Mouse (Mus musculus) kidney, adult 9 months (tissue): Measurements from ENCODE around the gene Cd300lb.

ENCODE experiments used
- DNase-seq: peaks from one replicate; pipeline ENCODE4 v3.0.0; 2022

Gene Cd300lb

GRCm38 (mm10) chr11:114880589-114880988 lies 53.6 kb downstream of the Cd300lb start:
- DNase-seq = no peak

GRCm38 (mm10) chr11:114880185-114880584 lies 54.0 kb downstream of the Cd300lb start:
- no peak for DNase-seq

- DNase-seq = no peak
These were observed 54.5 kb downstream of the Cd300lb start for GRCm38 (mm10) chr11:114879666-114880065.

GRCm38 (mm10) chr11:114877145-114877544 lies 57.0 kb downstream of the Cd300lb start:
- DNase-seq = peak; percentile 92

- no peak for DNase-seq
These were observed 57.6 kb downstream of the Cd300lb start for GRCm38 (mm10) chr11:114876621-114877020.

- peak; percentile 79 for DNase-seq
These were observed 58.0 kb downstream of the Cd300lb start for GRCm38 (mm10) chr11:114876176-114876575.

GRCm38 (mm10) chr11:114875301-114875801 lies 58.8 kb downstream of the Cd300lb start:
- peak; percentile 93 for DNase-seq

GRCm38 (mm10) chr11:114874226-114875145 lies 59.7 kb downstream of the Cd300lb start:
- peak; percentile 24 for DNase-seq

- no peak for DNase-seq
These were observed 61.0 kb downstream of the Cd300lb start for GRCm38 (mm10) chr11:114873022-114873817.
